Mouse (Mus musculus) E14TG2a.4 (cell line): ENCODE measurements around the gene Nkiras2.

Source experiments
- CTCF ChIP-seq: conservative IDR thresholded peaks from 2 replicates; pipeline ENCODE4 v1.5.1; 2014; ENCODE audit warnings: low read length
- NANOG ChIP-seq: IDR thresholded peaks from 2 replicates; pipeline ENCODE4 v1.6.1; 2014; ENCODE audit warnings: borderline replicate concordance, low read length, mixed read lengths
- POU5F1 ChIP-seq: IDR thresholded peaks from 2 replicates; pipeline ENCODE4 v1.6.1; 2014; ENCODE audit warnings: low read length, borderline replicate concordance

DNA sequence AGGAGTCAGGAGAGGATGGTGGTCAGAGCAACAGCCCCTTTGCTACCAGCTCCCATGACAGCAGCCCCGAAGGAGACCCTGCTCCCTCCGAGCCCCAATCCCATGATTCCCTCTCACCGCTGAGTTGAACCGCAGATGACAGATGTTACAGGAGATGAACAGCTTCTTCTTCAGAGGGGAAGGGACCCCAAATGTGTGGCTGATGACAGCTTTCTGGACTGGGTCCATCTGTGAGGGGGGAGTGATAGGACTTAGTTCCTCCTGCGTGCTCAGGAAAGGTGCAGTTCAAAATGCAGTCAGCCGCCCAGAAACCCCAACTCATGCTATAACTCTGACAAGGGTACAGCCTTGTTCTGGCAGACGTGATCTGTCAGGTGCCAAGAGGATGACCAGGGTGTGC, 15.5 kb downstream of the Nkiras2 start:
- TF ChIP-seq CTCF (no peak), POU5F1 (no peak), NANOG (no peak)
